Mouse (Mus musculus) small intestine, adult 2 months (tissue): Measurements from ENCODE around the gene Serpinh1. TPM values are rescaled to one million over a fixed set of nuclear protein-coding genes. Genes with fewer than 3 reads are reported as not detected.

Experiments used
- H3K27ac ChIP-seq: fragments of 200-500 bp; 2 replicates; pipeline ENCODE4 v1.5.1; 2012; ENCODE audit warnings: low read depth, low read length, control low read depth, inconsistent platforms; ENCODE audit not compliant: insufficient read depth
- H3K27me3 ChIP-seq: fragments of 200-500 bp; 2 replicates; pipeline ENCODE4 v1.6.1; 2012; ENCODE audit warnings: mild to moderate bottlenecking, moderate library complexity, low read length, inconsistent platforms; ENCODE audit not compliant: control insufficient read depth, insufficient read depth
- H3K36me3 ChIP-seq: fragments of 200-500 bp; 2 replicates; pipeline ENCODE4 v1.6.1; 2012; ENCODE audit warnings: mild to moderate bottlenecking, low read length, control low read depth, inconsistent platforms; ENCODE audit not compliant: control insufficient read depth, insufficient read depth
- H3K4me1 ChIP-seq: fragments of 200-500 bp; 2 replicates; pipeline ENCODE4 v1.6.1; 2012; ENCODE audit warnings: low read length, inconsistent platforms, mixed read lengths; ENCODE audit not compliant: control insufficient read depth, insufficient read depth, insufficient read length
- H3K4me3 ChIP-seq: fragments of 200-500 bp; 2 replicates; pipeline ENCODE4 v1.5.1; 2012; ENCODE audit warnings: low read depth, mild to moderate bottlenecking, control low read depth, inconsistent platforms, low read length, moderate library complexity
- CTCF ChIP-seq: fragments of 200-500 bp; IDR thresholded peaks from 2 replicates; pipeline ENCODE4 v1.5.1; 2012; ENCODE audit warnings: low read depth, mild to moderate bottlenecking, control low read depth, inconsistent platforms, low read length, moderate library complexity, mixed read lengths; ENCODE audit not compliant: insufficient replicate concordance, insufficient read length; ENCODE audit errors: extremely low read depth
- POLR2A ChIP-seq: fragments of 200-500 bp; IDR thresholded peaks from 2 replicates; pipeline ENCODE4 v1.6.1; 2012; ENCODE audit warnings: low read depth, mild to moderate bottlenecking, control low read depth, inconsistent platforms, low read length, moderate library complexity
- WGBS: fragments of 180-500 bp; shearing (Covaris S2); methylation state at CpG from one replicate; pipeline ENCODE4 v1.1.7; 2018; 5-methylcytosine and 5-hydroxymethylcytosine counted together
- polyA plus RNA-seq: library from polyadenylated mRNA; depleted of rRNA; stranded (reverse); fragments of >200 nt; gene quantifications from 2 replicates; pipeline ENCODE4 v1.2.3, GENCODE M21; 2012; rRNA removed

Gene Serpinh1
- 87.6 and 89.7 TPM in 2 replicates for polyA plus RNA-seq

GRCm38 (mm10) chr7:99352526-99353400 lies at the start of gene Serpinh1:
Gene Serpinh1 (minus strand): TSS chr7:99353239.
- Histone ChIP-seq H3K4me1 (peaks cover 11% of the 10 kb centered on the region), H3K27ac (peak within 1 kb of the TSS; percentile 71), H3K4me3 (peak within 1 kb of the TSS; percentile 70), H3K27me3 (no peaks in the 10 kb centered on the region), H3K36me3 (no peaks in the 10 kb centered on the region)
- WGBS: 10% methylated on average over 35 of the region's 35 CpGs
- TF ChIP-seq POLR2A: peak; percentile 81
- no peak for TF ChIP-seq CTCF

GRCm38 (mm10) chr7:99402477-99402876 lies 49.4 kb upstream of the Serpinh1 start:
- no peaks in the 10 kb centered on the region for H3K27me3 ChIP-seq
- WGBS: 69% methylated on average over 6 of the region's 6 CpGs
- no peaks in the 10 kb centered on the region for H3K36me3 ChIP-seq
- peaks cover 16% of the 10 kb centered on the region for H3K4me1 ChIP-seq
- no peak overlapping the region for H3K4me3 ChIP-seq
- TF ChIP-seq POLR2A (no peak), CTCF (no peak)
- no peak overlapping the region for H3K27ac ChIP-seq

GRCm38 (mm10) chr7:99401373-99401772 lies 48.3 kb upstream of the Serpinh1 start:
- whole genome bisulfite sequencing: 83% methylated on average over 8 of the region's 8 CpGs
- peaks cover 24% of the 10 kb centered on the region for H3K4me1 ChIP-seq
- H3K36me3 ChIP-seq: no peaks in the 10 kb centered on the region
- H3K27ac ChIP-seq: no peak overlapping the region
- H3K4me3 ChIP-seq: no peak overlapping the region
- TF ChIP-seq POLR2A (no peak), CTCF (no peak)
- H3K27me3 ChIP-seq: no peaks in the 10 kb centered on the region

GRCm38 (mm10) chr7:99396994-99397659 lies 44.1 kb upstream of the Serpinh1 start:
- Histone ChIP-seq H3K4me1 (peaks cover 10% of the 10 kb centered on the region), H3K36me3 (peaks cover 4% of the 10 kb centered on the region; the same call in 1 of the 2 replicates), H3K4me3 (no peak overlapping the region), H3K27me3 (no peaks in the 10 kb centered on the region), H3K27ac (no peak overlapping the region)
- WGBS: 45% methylated on average over 11 of the region's 11 CpGs
- no peak for TF ChIP-seq POLR2A
- no peak for TF ChIP-seq CTCF

- TF ChIP-seq CTCF (no peak), POLR2A (no peak)
- Histone ChIP-seq H3K27ac (no peak overlapping the region), H3K4me3 (no peak overlapping the region), H3K27me3 (no peaks in the 10 kb centered on the region), H3K36me3 (peaks cover 6% of the 10 kb centered on the region; the same call in 1 of the 2 replicates), H3K4me1 (peaks cover 10% of the 10 kb centered on the region)
- WGBS: 86% methylated on average over 11 of the region's 11 CpGs
These were observed 43.0 kb upstream of the Serpinh1 start for GRCm38 (mm10) chr7:99395908-99396616.

- H3K36me3 ChIP-seq: peaks cover 9% of the 10 kb centered on the region; the same call in 1 of the 2 replicates
- peaks cover 10% of the 10 kb centered on the region for H3K4me1 ChIP-seq
- no peak overlapping the region for H3K27ac ChIP-seq
- TF ChIP-seq POLR2A (no peak), CTCF (no peak)
- no peaks in the 10 kb centered on the region for H3K27me3 ChIP-seq
- H3K4me3 ChIP-seq: no peak overlapping the region
- 94% methylated on average over 4 of the region's 4 CpGs for WGBS
These were observed 42.3 kb upstream of the Serpinh1 start for GRCm38 (mm10) chr7:99395385-99395784.
